Mouse (Mus musculus) mouse embryonic stem cell (cell line): Measurements from ENCODE around the gene Uqcc3.

ENCODE experiments used
- in situ Hi-C, 2 experiments: fragments of 300-500 bp; cut with MboI; formaldehyde crosslinking; loops; 1 replicate in 1 of 2; 3 replicates in 1 of 2; pipeline ENCODE4 v1.14.3; 2019 to 2020; ENCODE audit warnings: low sequenced_read_pairs in 2 of 2, low pct_unique_long_range_greater_than_20kb in 1 of 2, mixed read lengths in 1 of 2; ENCODE audit not compliant: unreplicated experiment in 1 of 2

Gene Uqcc3

GRCm38 (mm10) chr19:8832971-8833370 is 47.8 kb downstream of the Uqcc3 start:
- in situ Hi-C loops = no loop called here

GRCm38 (mm10) chr19:8831262-8831661 is 49.5 kb downstream of the Uqcc3 start:
- in situ Hi-C loops = no loop called here

GRCm38 (mm10) chr19:8830664-8831063 is 50.1 kb downstream of the Uqcc3 start:
- in situ Hi-C loops = no loop called here
